Mouse (Mus musculus) ES-E14 (cell line): Measurements from ENCODE around the gene Pabpc6.

ENCODE experiments used
- CHD2 ChIP-seq: IDR thresholded peaks from 2 replicates; pipeline ENCODE4 v1.6.1; 2014; ENCODE audit warnings: mild to moderate bottlenecking, low read depth, low read length, inconsistent platforms
- MAFK ChIP-seq: IDR thresholded peaks from 2 replicates; pipeline ENCODE4 v1.6.1; 2014; ENCODE audit warnings: mild to moderate bottlenecking, low read depth, low read length, inconsistent platforms; ENCODE audit not compliant: insufficient read depth
- ZC3H11A ChIP-seq: IDR thresholded peaks from 2 replicates; pipeline ENCODE4 v1.6.1; 2012; ENCODE audit warnings: low read depth, mild to moderate bottlenecking, inconsistent platforms, low read length, borderline replicate concordance
- ZNF384 ChIP-seq: IDR thresholded peaks from 2 replicates; pipeline ENCODE4 v1.6.1; 2012; ENCODE audit warnings: low read depth, low read length, inconsistent platforms

DNA sequence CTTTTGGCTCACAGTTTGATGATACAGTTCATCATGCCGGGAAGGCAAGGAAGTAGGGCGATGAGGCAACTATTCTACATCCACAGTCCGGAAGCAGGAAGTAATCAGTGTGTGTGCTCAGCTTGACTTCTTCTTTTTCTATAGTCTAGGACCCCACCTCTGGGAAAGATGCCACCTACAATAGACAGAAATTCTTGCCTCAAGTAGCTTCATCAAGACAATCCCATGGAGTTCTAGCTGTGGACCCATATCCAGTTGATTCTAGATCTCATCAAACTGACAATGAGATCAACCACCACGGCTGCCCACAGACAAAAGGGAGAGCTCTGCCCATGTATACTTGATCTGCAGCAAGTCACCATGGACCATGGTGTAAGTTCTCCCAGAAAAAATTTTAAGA lies 32.5 kb downstream of the Pabpc6 start:
- TF ChIP-seq ZNF384 (no peak), MAFK (no peak), CHD2 (no peak), ZC3H11A (no peak)
